Mouse (Mus musculus) c-Kit-positive CD71-negative TER-119-negative erythroid progenitor cells, embryonic 14.5 days (primary cell): ENCODE results near the gene Tti1.

Experiments used
- DNase-seq: peaks from one replicate; pipeline ENCODE4 v3.0.0-alpha.2; 2013; ENCODE audit warnings: low read depth

Gene Tti1

GRCm38 (mm10) chr2:157970124-157970523, 58.1 kb downstream of the Tti1 start:
- no peak for DNase-seq

GRCm38 (mm10) chr2:157967856-157968255, 60.4 kb downstream of the Tti1 start:
- no peak for DNase-seq

GRCm38 (mm10) chr2:157957707-157958108, 70.5 kb downstream of the Tti1 start:
- DNase-seq, result no peak

GRCm38 (mm10) chr2:157953978-157954377, 74.3 kb downstream of the Tti1 start:
- no peak for DNase-seq

- no peak for DNase-seq
Observed at GRCm38 (mm10) chr2:157944156-157944893, 83.9 kb downstream of the Tti1 start.

- peak; percentile 25 for DNase-seq
Observed at GRCm38 (mm10) chr2:157943514-157944155, 84.6 kb downstream of the Tti1 start.

GRCm38 (mm10) chr2:157940586-157941185, 87.5 kb downstream of the Tti1 start:
- DNase-seq, result no peak

GRCm38 (mm10) chr2:157936676-157937075, 91.6 kb downstream of the Tti1 start:
- no peak for DNase-seq

GRCm38 (mm10) chr2:157935444-157936171, 92.6 kb downstream of the Tti1 start:
- no peak for DNase-seq

- DNase-seq, result no peak
Observed at GRCm38 (mm10) chr2:157932655-157933054, 95.6 kb downstream of the Tti1 start.
